Mouse (Mus musculus) liver, embryonic 13.5 days (tissue): ENCODE measurements around the gene Rad1. TPM values are rescaled to one million over a fixed set of nuclear protein-coding genes. Genes with fewer than 3 reads are reported as not detected.
"Not testable (repeated sequence)": the region's sequence is repeated elsewhere in the genome, so short reads cannot be mapped to it uniquely, and the experiment has no call there.

ENCODE experiments used
- ATAC-seq: fragments of 200-750 bp; cut with Nextera tagmentation; 2 replicates; pipeline ENCODE4 v1.8.0; 2017; ENCODE audit warnings: low read depth, mild to moderate bottlenecking, moderate number of reproducible peaks, moderate library complexity
- DNase-seq: peaks from one replicate; pipeline ENCODE4 v3.0.0; 2022
- H3K27ac ChIP-seq: fragments of 300-500 bp; sonication (generic); 2 replicates; pipeline ENCODE4 v1.5.1; 2015; ENCODE audit warnings: moderate library complexity, mild to moderate bottlenecking, inconsistent platforms
- H3K27me3 ChIP-seq: fragments of 300-500 bp; sonication (generic); 2 replicates; pipeline ENCODE4 v1.6.1; 2015; ENCODE audit warnings: mild to moderate bottlenecking, inconsistent platforms
- H3K36me3 ChIP-seq: fragments of 300-500 bp; sonication (generic); 2 replicates; pipeline ENCODE4 v1.6.1; 2015; ENCODE audit warnings: mild to moderate bottlenecking, inconsistent platforms
- H3K4me1 ChIP-seq: fragments of 300-500 bp; sonication (generic); replicated peaks from 2 replicates; pipeline ENCODE4 v1.6.1; 2015; ENCODE audit warnings: inconsistent platforms
- H3K4me2 ChIP-seq: fragments of 300-500 bp; sonication (generic); 2 replicates; pipeline ENCODE4 v1.6.1; 2015; ENCODE audit warnings: inconsistent platforms, mild to moderate bottlenecking, moderate library complexity
- H3K4me3 ChIP-seq: fragments of 300-500 bp; sonication (generic); replicated peaks from 2 replicates; pipeline ENCODE4 v1.5.1; 2015; ENCODE audit warnings: mild to moderate bottlenecking, inconsistent platforms
- H3K9ac ChIP-seq: fragments of 300-500 bp; sonication (generic); 2 replicates; pipeline ENCODE4 v1.6.1; 2015; ENCODE audit warnings: mild to moderate bottlenecking, inconsistent platforms
- H3K9me3 ChIP-seq: fragments of 300-500 bp; sonication (generic); replicated peaks from 2 replicates; pipeline ENCODE4 v1.6.1; 2016; ENCODE audit warnings: inconsistent platforms
- WGBS: fragments of 180-500 bp; shearing (Covaris S2); methylation state at CpG from one replicate; pipeline ENCODE4 v1.1.7; 2015; ENCODE audit not compliant: insufficient replicate concordance; 5-methylcytosine and 5-hydroxymethylcytosine counted together
- polyA plus RNA-seq: library from polyadenylated mRNA; unstranded; fragments of >200 nt; fragmentation: Nextera tagmentation; extraction: Ambion mirVana; gene quantifications from 2 replicates; pipeline ENCODE4 v1.2.1, GENCODE M21; 2015

Rad1 gene
- polyA plus RNA-seq, 1 experiment from 2014 or later, result 21.6 TPM

GRCm38 (mm10) chr15:10515166-10515565, 29.3 kb downstream of the Rad1 start:
- 76% methylated on average over 7 of the region's 7 CpGs for WGBS
- Histone ChIP-seq H3K36me3 (no peaks in the 10 kb centered on the region), H3K9ac (no peak overlapping the region), H3K4me2 (no peak overlapping the region), H3K27ac (no peak overlapping the region), H3K4me1 (no peaks in the 10 kb centered on the region), H3K4me3 (no peak overlapping the region), H3K9me3 (no peaks in the 10 kb centered on the region), H3K27me3 (no peaks in the 10 kb centered on the region)
- ATAC-seq, result no peak
- DNase-seq, result no peak

GRCm38 (mm10) chr15:10525896-10526295, 40.1 kb downstream of the Rad1 start:
- 36% methylated on average over 1 of the region's 1 CpGs for WGBS
- Histone ChIP-seq H3K9me3 (no peaks in the 10 kb centered on the region), H3K4me3 (no peak overlapping the region), H3K4me1 (peaks cover 2% of the 10 kb centered on the region), H3K27me3 (no peaks in the 10 kb centered on the region), H3K4me2 (no peak overlapping the region), H3K27ac (no peak overlapping the region), H3K36me3 (no peaks in the 10 kb centered on the region), H3K9ac (no peak overlapping the region)
- DNase-seq (no peak), ATAC-seq (no peak)

- DNase-seq (peak; percentile 43), ATAC-seq (peak; percentile 88)
- Histone ChIP-seq H3K4me3 (no peak overlapping the region), H3K36me3 (no peaks in the 10 kb centered on the region), H3K9ac (no peak overlapping the region), H3K4me1 (peaks cover 4% of the 10 kb centered on the region), H3K27ac (no peak overlapping the region), H3K4me2 (no peak overlapping the region), H3K27me3 (no peaks in the 10 kb centered on the region), H3K9me3 (no peaks in the 10 kb centered on the region)
- 24% methylated on average over 4 of the region's 4 CpGs for WGBS
Measured at GRCm38 (mm10) chr15:10531352-10531751, 45.5 kb downstream of the Rad1 start.

- DNase-seq, H3K9me3 ChIP-seq, H3K9ac ChIP-seq, ATAC-seq, H3K4me2 ChIP-seq, H3K4me3 ChIP-seq, H3K4me1 ChIP-seq, H3K27me3 ChIP-seq, H3K27ac ChIP-seq, H3K36me3 ChIP-seq: not testable (repeated sequence)
- WGBS, result 73% methylated on average over 10 of the region's 10 CpGs
Measured at GRCm38 (mm10) chr15:10533361-10533760, 47.5 kb downstream of the Rad1 start.

- ATAC-seq, result no peak
- WGBS, result 78% methylated on average over 5 of the region's 5 CpGs
Measured at GRCm38 (mm10) chr15:10534591-10534990, 48.8 kb downstream of the Rad1 start.

GRCm38 (mm10) chr15:10535969-10536368, 50.2 kb downstream of the Rad1 start:
- no peak overlapping the region for H3K4me2 ChIP-seq
- 69% methylated on average over 7 of the region's 7 CpGs for WGBS
- H3K4me1 ChIP-seq, result peaks cover 2% of the 10 kb centered on the region
- H3K27ac ChIP-seq, result no peak overlapping the region
- H3K9ac ChIP-seq, result no peak overlapping the region
- no peak for DNase-seq
- H3K4me3 ChIP-seq, result no peak overlapping the region
- H3K27me3 ChIP-seq, result no peaks in the 10 kb centered on the region
- no peaks in the 10 kb centered on the region for H3K9me3 ChIP-seq
- no peaks in the 10 kb centered on the region for H3K36me3 ChIP-seq
- no peak for ATAC-seq

More at GRCm38 (mm10) chr15:10534591-10534990, 48.8 kb downstream of the Rad1 start:
- H3K9ac ChIP-seq, result no peak overlapping the region
- no peak overlapping the region for H3K4me3 ChIP-seq
- H3K4me1 ChIP-seq, result peaks cover 4% of the 10 kb centered on the region
- H3K27ac ChIP-seq, result no peak overlapping the region
- H3K36me3 ChIP-seq, result no peaks in the 10 kb centered on the region
- H3K9me3 ChIP-seq, result no peaks in the 10 kb centered on the region
- no peak for DNase-seq
- no peak overlapping the region for H3K4me2 ChIP-seq
- no peaks in the 10 kb centered on the region for H3K27me3 ChIP-seq

GRCm38 (mm10) chr15:10540271-10541088, 54.7 kb downstream of the Rad1 start:
- 63% methylated on average over 16 of the region's 16 CpGs for WGBS
- DNase-seq, result no peak
- no peak overlapping the region for H3K27ac ChIP-seq

More at GRCm38 (mm10) chr15:10540271-10541088, 54.7 kb downstream of the Rad1 start:
- Histone ChIP-seq H3K4me1 (no peaks in the 10 kb centered on the region), H3K36me3 (no peaks in the 10 kb centered on the region), H3K4me2 (no peak overlapping the region), H3K4me3 (no peak overlapping the region), H3K9me3 (no peaks in the 10 kb centered on the region), H3K9ac (no peak overlapping the region), H3K27me3 (no peaks in the 10 kb centered on the region)
- no peak for ATAC-seq

Other genes with a start within 250 kb of the Rad1 start
- gene Gm21973, start 160.6 kb upstream of the Rad1 start, polyA plus RNA-seq, result not detected in 2 replicates
- 6.8 and 7.0 TPM in 2 replicates for gene Agxt2, start 127.5 kb upstream of the Rad1 start, polyA plus RNA-seq
- 5.8 and 7.5 TPM in 2 replicates for gene Dnajc21, start 15.5 kb upstream of the Rad1 start, polyA plus RNA-seq
- 96.7 and 125 TPM in 2 replicates for gene Brix1, start 71 bp upstream of the Rad1 start, polyA plus RNA-seq
- not detected in 2 replicates for gene Ttc23l, start 72.7 kb downstream of the Rad1 start, polyA plus RNA-seq
- gene Rai14, start 228.6 kb downstream of the Rad1 start, polyA plus RNA-seq, result 4.3 and 5.2 TPM in 2 replicates